Mouse (Mus musculus) embryo, embryonic 10 days (tissue): ENCODE results near the gene D1Ertd622e.

Source experiments
- DNase-seq: peaks from one replicate; pipeline ENCODE4 v3.0.0-alpha.2; 2015; ENCODE audit warnings: low spot score

D1Ertd622e gene

DNA sequence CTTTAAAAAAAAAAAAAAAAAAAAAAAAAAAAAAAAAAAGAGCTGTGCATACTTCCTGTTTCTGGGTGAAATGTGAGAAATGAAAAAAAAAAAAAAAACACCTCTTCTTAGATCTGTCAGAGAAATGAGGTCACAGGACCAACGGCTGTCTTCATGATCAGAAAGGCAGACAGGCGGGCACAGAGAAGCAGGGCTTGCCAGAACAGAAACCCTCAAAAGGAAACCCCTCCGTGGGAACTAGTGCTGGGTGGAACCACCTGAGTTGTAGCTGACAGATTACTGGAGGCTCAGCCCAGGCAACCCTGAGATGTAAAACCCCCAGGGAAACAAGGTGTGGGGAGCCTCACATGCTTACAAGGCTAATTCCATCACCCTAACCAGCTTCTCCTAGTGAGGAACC is 81.6 kb downstream of the D1Ertd622e start:
- DNase-seq: no peak

DNA sequence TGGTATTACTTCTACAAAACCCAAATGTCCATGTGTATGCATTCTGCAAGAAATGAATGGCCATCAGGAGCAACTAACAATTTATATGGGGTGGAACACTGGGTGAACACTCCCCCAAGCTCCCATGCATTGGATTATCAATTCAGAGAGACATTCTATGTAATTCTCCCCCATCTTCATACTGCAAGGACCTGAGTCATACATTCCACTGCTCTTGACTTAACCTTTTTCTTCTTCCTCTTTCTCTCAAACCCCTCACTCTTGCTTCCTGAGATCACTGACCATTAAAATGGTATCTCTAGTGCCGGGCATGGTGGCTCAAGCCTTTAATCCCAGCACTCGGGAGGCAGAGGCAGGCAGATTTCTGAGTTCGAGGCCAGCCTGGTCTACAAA is 83.9 kb downstream of the D1Ertd622e start:
- DNase-seq: no peak

DNA sequence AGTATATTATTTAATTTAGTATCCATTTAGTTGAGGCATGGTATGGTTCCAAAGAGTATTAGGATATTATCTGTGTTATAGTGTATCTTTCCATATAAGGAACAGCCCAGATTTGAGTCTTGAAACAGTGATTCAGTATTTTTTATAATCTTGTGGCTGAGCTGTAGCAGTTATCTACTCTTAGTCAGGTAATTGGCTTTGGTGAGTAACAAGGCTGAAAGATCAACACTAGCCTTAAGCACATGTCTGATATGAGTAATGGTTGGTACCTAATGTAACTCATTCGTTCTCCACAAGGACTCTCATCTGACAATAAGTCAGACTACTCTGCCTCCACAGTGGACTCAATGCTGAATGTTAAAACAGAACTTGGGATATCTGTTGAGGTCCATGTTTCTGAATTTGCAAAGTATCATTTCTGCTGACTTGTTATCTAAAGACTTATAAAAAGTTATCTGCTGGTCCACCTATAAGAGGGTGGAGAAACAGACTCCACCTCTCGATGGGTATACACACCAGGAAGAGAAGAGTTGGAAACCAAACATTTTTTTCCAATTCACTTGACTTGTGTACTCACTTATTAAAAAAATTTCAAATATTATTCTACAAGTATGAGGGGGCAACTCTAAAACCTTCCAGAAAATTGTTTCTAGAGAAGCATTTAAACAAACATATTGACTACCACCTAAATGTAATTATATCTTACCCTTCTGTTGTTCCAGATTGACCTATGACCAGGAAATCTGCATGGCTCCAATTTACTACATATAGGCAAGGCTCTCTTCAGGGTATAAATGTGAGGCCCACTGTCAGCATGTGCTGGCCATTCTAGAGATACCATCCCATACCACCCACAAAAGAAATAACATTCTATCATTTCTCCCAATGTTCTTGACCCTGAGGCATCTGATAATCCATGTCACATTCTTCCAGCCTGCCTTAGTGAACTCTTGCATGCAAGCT is 84.5 kb downstream of the D1Ertd622e start:
- no peak for DNase-seq

DNA sequence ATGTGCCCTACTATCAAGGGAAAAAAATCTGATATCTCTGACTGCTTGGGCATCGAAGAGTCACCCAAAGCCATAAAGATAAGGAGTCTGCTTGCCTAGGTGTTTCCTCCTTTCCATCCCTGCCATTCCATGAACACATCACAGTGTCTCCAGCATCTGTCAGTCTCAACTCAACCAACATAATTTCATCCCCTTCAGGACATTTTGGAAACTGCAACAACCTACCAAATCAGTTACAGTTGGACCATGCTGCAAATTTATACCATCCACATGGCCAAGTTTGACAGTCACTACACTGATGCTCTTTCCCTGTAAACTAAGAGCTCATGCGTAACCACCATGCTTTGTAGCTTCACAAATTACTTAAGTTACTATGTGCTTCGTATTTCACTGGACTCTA is 85.3 kb downstream of the D1Ertd622e start:
- DNase-seq: no peak

DNA sequence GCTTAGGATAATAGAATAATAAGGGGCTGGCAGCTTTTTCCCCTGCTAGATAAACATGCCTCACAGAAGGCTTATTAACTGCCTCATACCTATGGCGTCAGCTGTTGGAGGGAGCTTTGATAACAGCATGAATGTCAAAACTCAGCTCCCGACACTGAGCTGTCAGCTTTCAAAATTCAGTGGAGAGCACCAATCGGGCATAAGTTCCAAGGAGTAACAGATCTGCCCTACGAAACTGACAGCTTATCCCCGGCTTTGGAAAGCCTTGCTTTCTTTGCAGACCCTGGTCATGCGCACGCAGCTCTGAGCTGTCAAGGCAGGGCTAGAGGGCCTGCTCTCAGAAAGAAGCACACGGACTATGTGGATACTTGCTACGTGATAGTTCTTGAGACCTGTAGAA is 91.1 kb downstream of the D1Ertd622e start:
- DNase-seq: no peak

DNA sequence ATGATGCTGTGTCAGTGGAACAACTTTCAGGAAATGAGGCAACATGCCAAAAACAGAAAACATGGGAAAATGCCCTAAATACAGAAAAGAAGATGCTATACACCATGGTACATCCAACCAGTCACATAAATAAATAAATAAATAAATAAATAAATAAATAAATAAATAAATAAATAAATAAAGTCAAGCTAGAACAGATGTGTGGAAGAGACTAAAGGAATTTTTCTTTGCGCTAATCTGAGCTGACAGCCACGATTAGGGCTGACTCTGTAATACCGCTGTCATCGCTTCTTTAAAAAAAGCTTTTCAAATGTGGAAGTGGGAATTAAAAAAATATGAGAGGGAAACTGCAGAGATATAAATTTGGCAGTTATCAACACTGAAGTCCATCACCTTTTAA is 93.9 kb downstream of the D1Ertd622e start:
- no peak for DNase-seq

DNA sequence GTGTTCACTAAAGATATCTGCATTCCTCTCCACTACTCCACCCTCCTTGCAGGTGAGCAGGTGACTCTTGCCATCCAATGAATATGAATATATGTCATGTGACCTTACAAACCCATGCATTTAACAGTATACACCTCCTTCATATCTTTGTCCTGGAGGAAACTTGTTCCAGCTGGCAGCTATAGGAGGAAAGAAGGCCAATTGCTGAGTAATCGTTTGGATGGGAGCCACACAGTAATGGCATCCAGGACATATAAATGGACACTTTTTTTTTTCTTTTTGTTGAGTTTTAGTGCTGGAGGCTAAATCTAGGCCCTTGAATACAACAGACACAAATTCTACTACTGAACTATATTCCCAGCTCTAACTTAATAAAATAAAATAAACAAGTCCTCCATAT is 97.2 kb downstream of the D1Ertd622e start:
- no peak for DNase-seq

DNA sequence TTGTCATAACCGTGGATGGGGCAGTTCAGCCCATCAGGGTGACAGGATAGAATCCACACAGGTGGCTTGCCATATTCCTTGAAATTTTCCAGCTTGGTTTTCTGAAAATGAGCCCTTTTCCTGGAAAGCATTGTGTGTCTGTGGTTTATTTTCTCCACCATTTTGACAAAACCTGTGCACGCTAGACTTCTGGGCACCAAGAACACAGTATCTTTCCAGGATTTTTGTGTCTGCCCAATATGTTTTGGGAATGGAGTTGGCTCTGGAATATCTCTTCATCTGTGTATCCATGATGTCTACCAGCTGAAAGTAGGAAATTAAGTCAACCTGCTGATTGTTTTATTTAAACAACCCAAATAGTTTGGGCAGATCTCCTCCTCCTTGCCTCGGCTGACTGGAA is 99.0 kb downstream of the D1Ertd622e start:
- no peak for DNase-seq
